Mouse (Mus musculus): ENCODE results near the gene Gm10563. TPM values are rescaled to one million over a fixed set of nuclear protein-coding genes. Genes with fewer than 3 reads are reported as not detected.
"Not testable (repeated sequence)": the region's sequence is repeated elsewhere in the genome, so short reads cannot be mapped to it uniquely, and the experiment has no call there.

Gene Gm10563
- total RNA-seq (2021) = not detected
- long read RNA-seq, experiment 1, partial matches to known transcripts = 0 of 2 reads
- long read RNA-seq, experiment 1, other reads (novel, unspliced or antisense) = 2 of 2 reads
- long read RNA-seq, experiment 2, partial matches to known transcripts = 0 of 1 reads
- long read RNA-seq, experiment 2, other reads (novel, unspliced or antisense) = 1 of 1 reads

DNA sequence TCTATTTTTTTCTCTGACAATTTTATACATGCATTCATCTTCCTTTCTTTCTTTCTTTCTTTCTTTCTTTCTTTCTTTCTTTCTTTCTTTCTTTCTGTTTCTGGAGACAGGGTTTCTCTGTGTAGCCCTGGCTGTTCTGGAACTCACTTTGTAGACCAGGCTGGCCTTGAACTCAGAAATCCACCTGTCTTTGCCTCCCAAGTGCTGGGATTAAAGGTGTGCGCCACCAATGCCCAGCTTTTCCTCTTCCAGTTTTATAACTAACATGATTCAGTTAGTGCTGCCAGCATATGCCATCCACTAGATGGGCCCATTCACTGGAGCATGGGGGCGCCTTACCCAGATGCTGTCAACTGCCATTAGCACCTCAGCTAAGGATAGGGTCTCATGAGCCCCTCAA lies at the start of gene Gm10563:
Gm10563 (minus strand) TSS at position 101 of the 400 bp plus-strand sequence.
- not testable (repeated sequence) for DNase-seq

DNA sequence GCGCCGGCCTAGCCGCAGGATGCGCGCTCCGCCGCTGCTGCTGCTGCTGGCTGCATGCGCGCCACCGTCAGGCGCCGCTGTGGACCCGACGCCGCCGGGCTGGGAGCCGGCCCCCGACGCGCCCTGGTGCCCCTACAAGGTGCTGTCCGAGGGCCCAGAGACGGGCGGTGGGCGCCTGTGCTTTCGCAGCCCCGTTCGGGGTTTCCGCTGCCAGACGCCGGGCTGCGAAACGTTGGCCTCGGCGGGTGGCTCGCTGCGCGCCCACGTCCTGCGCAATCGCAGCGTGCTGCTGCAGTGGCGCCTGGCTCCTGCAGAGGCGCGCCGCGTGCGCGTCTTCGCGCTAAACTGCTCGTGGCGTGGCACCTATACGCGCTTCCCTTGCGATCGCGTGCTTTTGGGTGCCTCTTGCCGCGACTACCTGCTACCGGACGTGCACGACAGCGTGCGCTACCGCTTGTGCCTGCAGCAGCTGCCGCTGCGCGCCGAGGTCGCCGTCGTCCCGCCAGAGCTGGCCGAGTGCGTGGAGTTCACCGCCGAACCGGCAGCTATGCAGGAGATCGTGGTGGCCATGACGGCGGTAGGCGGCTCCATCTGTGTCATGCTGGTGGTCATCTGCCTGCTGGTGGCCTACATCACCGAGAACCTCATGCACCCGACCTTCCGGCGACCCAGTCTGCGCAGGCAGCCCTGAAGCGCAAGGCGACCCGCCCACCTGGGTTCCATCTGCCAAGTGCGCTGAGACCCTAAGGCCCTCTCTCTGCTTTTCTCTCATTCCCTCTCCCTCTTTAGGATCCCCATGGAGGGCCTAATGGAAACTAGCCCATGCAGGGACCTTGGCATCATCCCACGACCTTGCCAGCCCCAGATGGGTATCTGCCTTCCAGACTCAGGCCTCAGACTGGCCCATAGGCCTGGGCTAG lies 49.5 kb upstream of the Gm10563 start:
- peak; percentile 60 to 63 for DNase-seq

DNA sequence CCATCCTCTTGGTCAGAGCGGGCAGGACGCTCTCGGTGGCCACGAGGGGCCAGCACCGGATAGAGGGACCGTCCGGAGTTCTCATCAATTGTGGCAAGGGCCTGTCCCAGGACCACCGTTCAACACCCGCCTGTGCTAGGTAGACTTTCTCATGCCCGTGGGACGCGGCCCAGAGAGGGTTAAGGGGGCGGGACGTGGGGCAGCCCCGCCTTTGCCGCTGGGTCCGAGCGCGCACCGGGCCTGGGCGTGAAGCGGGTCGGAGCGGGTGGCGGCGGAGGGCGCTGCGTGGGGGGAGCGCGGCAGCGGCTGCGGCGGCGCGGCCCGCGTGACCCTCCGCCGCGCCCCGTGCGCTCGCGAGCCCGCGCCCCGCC lies 48.9 kb upstream of the Gm10563 start, which contains the start of gene Fndc10:
Fndc10 (plus strand) TSS at position 232 of the 371 bp plus-strand sequence.
- peak; percentile 70 to 79 for DNase-seq

DNA sequence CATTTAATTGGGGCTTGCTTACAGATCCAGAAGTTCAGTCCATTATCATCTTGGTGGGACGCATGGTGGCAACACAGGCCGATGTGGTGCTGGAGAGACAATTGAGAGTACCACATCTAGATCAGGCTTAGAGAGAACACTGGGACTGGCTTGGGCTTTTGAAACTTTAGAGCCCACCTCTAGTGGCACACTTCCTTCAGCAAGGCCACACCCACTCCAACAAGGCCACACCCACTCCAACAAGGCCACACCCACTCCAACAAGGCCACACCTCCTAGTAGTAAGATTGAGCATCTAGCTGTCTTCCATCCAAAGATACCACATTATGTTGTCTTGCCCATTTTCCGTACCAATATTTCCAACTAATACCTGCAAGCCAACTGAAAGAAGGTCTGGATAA lies 47.2 kb upstream of the Gm10563 start:
- DNase-seq = no peak

DNA sequence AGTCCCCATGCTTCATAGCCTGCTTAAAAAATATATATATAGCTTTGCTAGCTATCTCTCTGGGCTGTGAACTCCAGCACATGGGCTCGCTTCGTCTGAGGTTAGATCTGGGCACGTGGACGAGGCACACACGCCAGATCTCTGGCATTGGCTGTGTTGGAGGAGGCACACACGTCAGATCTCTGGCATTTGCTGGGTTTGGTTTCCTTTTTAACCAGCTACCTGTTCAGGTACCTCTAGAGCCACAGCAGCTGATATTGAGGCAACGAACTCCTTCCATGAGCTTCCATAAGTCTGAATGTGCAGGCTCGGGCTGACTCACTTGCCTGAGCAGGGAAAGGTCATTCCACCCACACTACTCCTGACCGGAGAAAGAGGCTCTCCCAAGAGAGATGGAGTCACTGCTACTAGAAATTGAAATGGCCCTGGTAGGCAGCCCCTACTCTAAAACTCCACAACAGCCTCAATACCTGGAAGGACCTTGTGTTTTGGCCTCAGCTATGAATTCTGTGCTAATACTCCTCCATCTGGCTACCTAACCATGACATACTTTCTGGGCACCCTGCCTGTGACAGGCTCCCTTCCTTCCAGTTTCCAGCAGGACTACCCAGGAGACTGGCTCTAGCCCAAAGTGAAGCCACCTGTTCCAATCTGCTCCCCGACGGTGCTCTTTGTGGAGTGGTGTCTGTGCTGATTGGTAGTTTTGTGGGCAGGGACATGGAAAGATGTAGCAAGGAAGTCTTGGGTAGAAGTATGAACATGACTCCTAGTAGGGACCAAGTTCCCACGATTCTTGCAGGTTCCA lies 45.6 kb upstream of the Gm10563 start:
- DNase-seq = no peak

DNA sequence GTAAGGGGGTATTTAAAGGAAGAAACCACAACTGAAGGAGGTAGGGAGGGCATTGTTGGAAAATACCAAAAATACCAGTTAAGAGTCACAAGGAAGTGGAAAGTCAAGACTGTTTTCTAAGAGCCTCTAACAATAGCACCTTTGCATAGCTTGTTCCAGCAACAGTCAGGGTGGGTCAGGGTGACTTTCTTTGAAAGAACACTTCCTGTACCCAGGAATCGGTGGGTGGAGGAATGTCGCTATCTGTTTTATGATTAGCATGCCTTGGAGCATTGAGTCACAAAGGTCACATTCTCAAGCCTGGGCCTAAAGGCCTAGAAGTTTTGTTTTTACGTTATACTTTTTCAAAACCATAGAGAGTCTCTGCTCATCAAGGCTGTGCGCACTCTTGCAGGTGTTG lies 42.6 kb upstream of the Gm10563 start:
- DNase-seq = not testable (repeated sequence)

DNA sequence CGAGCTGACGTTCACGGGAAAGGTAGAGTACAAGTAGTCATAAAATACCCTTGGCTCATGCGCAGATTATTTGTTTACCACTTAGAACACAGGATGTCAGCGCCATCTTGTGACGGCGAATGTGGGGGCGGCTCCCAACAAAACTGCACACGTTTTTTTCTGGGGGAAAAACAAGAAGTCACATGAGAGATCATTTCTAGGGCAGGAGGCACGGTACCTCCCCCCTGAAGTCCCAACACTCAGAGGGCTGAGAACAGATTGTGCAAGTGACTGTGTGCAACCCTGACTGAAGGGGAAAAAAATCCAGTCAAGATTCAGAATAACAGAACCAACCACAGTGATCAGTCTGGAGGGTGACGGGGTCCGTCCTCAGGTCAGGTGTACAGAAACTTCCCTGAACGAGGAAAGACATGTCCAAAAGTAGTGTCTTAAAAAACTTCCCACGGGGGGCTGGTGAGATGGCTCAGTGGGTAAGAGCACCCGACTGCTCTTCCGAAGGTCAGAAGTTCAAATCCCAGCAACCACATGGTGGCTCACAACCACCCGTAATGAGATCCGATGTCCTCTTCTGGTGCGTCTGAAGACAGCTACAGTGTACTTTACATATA lies 38.6 kb upstream of the Gm10563 start:
- not testable (repeated sequence) for DNase-seq

DNA sequence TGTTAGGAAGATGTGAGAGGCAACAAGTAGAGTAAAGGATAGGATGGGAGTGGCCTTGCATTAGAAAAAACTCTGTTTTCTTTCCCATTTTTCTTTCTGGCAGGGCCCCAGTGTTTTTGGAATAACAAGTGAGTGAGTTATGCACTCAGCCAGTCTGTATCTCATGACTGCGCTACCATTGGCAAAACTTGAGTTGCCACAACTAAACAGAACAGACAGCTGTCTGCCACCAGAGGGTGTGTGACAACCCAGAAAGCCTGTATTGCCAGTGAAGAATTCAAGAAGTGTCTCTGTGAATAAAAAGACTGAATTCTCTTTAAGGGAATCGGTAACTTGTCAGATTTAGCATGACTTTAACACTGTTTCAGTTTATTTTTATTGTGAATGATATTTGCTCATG lies 30.8 kb upstream of the Gm10563 start:
- peak in 1 of 2 experiments; percentile 36 for DNase-seq

DNA sequence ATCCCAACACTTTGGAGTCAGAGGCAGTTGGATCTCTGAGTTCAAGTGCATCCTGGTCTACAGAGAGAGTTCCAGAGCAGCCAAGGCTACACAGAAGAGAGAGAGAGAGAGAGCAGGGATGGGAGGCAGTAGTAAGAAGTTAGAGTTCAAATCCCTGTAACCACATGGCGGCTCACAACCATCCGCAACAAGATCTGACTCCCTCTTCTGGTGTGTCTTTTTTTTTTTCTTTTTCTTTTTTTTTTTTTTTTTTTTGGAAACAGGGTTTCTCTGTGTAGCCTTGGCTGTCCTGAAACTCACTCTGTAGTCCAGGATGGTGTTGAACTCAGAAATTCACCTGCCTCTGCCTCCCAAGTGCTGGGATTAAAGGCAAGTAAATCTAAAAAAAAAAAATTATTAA lies 26.9 kb upstream of the Gm10563 start:
- no peak for DNase-seq

DNA sequence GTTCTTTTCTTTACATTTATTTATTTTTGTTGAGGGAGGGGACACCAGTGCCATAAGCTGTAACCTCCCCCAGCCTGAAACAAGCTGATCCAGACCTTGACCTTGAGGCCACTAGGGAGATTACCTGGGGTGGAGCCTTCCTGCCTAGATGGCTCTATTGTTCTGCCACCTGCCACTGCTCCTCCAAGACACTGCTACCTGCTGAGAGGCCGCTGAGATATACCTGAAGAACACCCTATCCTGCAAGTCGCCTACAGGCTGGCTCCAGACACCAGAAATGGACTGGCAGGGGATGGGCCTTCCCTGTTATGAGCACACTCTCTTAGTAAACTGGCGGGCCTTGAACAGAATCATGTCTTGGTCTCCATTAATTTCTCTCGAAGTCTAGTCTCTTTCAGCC lies 25.0 kb upstream of the Gm10563 start:
- DNase-seq = not testable (repeated sequence)

DNA sequence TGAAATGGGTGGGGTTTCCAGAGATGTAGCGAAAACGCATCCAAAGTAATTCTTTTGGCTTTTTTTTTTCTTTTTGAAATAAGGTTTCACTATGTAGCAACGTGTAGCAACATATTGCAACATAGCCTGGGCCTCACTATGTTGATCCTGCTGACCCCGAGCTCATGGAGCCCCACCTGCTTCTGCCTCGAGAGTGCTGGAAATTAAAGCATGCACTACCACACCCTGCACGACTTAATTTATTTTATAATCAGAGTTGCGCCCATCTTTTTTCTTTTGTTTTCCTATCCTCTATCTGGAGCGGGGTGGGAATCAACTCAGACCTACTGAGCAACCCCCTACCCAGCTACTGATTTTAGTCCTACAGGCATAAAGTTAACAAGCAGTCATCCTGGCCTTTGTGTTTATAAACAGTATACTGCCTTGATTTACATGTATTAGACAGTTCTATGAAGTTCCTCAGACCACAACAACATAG lies 24.4 kb upstream of the Gm10563 start:
- no peak for DNase-seq

DNA sequence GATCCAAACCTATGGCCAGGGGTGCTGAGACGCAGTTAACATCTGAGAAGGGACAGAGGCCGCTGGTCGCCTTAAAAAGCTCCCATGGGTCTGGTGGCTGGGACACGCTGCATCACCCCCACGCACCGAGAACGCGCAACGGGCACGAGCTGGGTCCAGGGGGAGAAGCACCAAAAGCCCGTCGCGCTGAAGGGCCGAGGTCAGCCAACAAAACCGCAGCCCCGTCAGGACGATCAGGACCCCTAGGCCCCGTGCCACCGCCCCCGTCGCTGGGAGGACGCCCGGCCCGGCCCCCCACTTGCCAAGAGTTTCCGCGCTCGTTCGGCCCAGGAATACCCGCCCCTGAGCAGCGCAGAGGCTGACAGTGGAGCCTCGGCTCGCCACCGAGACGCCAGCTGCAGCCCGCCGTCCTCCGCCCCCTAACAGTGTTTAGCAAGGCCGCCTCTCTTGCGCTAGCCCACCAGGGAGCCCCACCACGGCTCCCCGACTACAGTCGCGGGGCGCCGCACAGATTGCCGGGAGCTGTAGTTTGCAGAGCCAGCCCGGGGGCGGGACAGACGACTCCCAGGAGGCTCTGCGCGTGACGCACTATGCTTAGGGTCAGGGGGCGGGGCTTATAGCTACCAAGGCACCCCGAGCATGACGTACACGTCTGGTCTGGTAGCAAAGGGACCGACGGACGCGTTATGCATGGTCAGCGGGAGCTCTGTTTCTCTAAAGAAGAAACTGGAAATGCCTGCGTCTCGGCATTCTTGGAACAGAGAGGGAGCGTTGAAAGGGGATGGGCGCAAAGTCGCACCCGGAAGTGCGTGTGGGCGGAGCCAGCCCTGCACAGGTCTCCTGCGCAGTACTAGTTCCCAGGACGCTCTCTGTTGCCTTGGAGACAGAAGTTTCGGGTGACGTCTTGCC lies 23.7 kb upstream of the Gm10563 start, which contains the start of gene Mib2:
Mib2 (minus strand) TSS at position 510 of the 909 bp plus-strand sequence.
- peak; percentile 97 to 98 for DNase-seq

DNA sequence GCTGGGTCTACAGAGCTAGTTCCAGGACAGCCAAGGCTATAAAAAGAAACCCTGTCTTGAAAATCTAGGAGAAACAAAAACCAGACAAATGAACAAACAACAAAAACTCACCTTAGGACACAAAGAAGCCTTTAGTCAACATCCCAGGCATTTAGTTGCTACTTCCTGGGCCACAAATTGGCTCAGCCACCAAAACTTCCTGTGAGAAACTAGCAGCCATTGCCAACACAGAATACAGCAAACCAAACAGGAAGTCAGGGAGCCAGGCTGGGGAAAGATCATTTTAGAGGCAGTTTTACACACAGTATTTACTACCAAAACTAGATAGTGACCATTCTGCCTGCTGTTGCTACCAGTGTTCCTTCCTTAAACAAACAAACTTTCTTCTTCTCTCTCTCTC lies 21.7 kb upstream of the Gm10563 start:
- no peak for DNase-seq

DNA sequence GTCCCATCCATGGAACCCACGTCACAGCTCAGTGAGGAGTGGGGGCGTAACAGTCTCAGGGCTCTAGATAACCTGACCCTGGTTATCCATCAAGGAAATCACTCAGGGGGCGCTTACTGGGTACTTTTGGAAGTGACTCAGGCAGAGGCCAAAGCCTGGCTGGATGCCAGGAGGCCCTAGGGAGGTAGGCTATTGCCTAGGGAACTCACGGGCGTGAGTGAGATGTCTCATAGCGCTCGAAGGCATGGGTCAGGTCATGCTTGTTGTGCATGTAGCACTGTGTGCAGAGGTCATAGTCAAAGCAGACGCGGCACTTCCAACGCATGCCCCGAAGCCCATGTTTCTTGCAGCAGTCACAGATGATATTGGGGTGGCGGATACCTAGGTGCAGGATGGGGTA lies 15.4 kb upstream of the Gm10563 start:
- DNase-seq = no peak

DNA sequence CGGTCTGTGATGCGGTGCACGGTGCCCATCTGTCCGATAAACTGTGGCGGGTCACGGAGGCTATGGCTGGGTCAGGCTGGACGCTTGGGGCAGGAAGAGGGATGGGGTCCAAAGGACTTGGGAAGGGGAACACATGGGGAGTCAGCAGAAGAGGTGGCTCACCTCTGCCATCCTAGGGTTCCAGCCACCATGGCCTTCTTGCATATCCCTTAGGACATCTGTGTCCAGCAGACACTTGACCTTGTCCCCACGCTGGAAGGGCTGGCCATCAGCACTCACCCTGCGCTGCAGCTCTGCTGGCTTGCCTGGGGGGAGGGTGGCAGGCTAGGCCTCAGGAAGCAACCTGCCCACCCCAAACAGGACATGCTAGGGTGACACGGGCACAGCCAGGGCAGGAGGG lies 13.8 kb upstream of the Gm10563 start:
- no peak for DNase-seq

DNA sequence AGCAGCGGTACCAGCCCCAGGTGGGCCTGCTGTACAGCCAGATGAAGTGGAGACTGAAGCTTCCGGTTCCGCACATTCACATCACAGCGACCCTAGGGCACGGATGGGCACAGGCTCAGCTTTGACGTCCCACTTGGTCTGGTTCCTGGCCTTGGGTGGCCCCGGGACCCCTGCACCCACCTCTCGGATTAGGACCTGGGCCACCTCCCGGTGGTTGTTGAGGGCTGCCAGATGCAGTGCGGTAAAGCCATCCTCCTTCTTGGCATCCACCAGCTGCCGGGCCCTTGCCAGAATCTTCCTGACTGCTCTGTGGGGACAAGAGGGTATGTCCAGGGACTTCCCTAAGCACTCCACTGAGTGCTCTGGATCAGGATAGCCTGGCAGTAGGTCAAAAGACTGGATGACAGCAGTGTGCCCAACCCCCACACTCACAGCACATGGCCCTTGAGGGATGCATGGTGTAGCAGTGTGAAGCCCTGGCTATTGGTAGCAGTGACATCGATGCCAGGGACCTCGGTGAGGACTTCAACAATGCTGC lies 11.1 kb upstream of the Gm10563 start:
- no peak for DNase-seq

DNA sequence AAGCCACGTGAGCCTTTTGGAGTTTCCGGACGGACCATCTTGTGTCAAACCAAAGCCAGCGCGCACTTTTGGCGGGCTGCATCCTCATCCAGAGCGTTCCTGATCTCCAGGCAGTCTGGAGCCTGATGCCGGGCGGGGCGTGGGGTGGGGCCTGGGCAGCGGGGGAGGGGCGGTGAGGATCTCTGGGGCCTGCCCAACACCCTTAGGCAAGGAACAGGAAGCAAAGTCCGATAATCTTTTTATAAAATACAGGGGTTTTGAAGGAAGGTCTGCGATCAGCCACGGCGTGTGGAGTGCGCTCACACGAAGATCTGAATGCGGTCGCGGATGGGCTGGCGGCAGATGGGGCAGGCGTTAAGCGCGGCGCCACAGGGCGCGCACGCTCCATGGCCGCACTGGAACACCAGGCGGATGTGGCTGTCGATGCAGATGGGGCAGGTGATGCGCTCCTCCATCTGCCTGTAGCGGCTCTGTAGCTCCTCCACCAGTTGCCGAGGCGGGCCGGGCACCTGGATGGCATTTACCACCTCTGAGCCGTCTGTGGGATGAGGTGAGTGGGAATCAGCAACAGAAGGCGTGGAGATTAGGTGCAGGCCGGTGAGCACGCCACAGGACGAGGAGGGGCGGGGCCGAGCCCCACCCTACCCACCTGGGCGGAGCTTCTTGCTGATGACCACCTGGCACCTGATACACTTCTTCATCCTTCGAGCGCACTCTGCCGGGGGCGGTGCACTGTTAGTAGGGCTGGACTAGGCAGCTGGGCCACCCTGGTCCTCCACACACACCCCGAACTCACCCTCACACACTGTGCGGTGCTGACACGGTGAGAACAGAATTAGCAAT lies 9.5 kb upstream of the Gm10563 start:
- peak; percentile 59 to 67 for DNase-seq

DNA sequence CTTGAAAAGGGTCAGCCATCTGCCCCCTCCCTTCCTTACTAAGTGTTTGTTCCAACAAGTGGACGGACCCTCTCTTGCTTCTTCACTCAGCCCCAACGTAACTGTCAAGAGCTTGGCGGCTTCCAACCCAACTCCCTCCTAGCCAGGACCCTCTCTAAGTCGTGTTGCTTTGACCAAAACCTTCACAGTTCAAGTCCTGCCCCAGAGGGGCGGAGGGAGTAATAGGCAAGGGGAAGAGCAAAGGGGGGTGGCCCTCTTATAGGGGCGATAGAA lies 8.9 kb upstream of the Gm10563 start:
- DNase-seq = no peak

DNA sequence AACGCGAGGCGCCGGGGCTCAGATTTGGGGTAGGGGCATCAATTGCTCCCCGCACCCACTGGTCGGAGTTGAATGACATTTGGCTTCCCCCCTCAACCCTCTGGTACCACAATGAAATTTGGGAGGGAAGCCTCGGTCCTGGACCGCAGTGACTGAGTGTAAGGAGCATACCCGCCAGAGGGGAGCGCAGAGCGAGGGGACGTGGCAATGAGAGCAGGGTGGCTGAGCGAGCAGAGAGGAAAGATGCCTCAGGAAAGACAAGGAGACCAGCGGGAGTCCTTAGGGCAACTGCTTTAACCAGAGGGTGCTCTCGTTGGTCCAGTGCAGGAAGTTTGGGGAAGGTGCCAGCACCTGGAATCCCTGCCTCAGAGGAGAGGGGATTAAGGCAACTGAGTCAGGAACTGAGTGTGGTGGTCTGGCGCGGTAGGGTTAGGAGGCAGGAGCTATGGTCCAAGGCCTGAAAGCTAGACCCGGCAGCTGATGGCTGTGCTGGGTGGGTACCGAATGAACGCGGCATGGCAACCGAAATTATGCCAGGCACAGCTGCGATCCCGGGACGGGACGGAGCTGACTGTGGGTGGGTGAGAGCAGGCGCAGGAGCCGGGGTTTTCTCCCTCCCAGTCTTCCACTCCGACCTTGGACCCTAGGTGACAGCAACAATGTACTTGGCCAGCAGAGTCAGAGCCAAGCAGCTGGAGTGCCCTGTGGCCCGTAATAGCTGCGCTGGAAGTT lies 8.4 kb upstream of the Gm10563 start:
- DNase-seq = peak; percentile 31 to 52

Data from heart, adult 18-20 months (tissue).